Mouse (Mus musculus) mesoderm, embryonic 11.5 days (tissue): ENCODE data around the gene Sspn.

ENCODE experiments used
- DNase-seq: peaks from one replicate; pipeline ENCODE4 v3.0.0-alpha.2; 2012; ENCODE audit warnings: low read depth, low spot score

Sspn gene

DNA sequence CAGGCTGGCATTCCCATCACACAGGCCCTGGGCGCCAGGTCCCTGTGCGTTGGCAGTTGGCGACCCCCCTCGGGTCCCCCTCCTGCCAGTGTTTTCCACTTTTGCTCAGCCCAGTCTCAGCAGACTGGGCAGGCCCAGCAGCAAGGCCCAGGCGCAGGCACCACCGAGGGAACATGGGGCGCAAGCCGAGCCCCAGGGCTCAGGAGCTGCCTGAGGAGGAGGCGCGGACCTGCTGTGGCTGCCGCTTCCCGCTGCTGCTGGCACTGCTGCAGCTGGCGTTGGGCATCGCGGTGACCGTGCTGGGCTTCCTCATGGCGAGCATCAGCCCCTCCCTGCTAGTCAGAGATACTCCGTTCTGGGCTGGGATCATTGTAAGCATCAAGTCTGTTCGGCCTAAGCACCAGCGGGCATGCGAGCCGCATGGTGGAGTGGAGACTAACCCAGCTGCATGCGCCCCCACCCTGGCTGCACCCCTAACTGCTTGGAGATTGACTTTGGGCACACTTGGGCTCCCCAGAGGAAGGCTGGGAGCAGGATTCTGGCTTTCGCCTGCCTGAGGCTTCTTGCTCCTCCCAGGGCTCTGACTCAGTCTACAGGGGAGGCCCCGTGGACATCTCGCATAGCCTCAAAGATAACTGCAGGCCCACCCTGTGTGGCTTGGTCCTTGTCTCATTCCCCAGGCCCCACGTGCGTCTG lies 2.7 kb downstream of the Sspn start:
- DNase-seq, result peak; percentile 43

DNA sequence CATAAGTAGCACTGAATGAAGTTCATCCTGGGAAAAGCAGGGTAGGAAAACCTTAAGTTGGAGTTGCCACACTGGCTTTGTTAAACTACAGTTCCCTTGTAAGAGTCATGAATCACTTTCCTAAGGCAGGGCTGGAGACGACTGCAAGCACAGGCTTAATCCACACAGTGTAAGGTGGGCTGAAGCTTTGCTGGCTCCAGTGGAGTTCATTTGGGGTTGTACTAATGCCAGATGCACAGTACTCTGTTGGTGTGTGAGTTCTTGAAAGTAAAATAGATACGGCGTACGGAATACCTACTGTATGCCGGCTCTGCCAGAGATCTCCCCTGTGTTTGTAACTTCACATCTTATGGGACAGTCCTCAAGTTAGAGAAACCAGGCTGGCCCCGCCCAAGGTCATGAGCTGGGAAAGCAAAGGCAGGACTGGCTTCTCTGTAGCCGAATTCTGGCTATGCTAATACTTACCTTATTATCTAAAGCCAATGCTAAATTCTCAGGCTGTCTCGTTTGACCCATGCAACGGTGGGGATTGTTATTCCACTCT lies 3.3 kb downstream of the Sspn start:
- no peak for DNase-seq

GRCm38 (mm10) chr6:145935912-145936311 lies 4.5 kb downstream of the Sspn start:
- DNase-seq, result no peak

- no peak for DNase-seq
These were observed 5.1 kb downstream of the Sspn start for GRCm38 (mm10) chr6:145936511-145936910.

GRCm38 (mm10) chr6:145940852-145941251 lies 9.4 kb downstream of the Sspn start:
- no peak for DNase-seq

DNA sequence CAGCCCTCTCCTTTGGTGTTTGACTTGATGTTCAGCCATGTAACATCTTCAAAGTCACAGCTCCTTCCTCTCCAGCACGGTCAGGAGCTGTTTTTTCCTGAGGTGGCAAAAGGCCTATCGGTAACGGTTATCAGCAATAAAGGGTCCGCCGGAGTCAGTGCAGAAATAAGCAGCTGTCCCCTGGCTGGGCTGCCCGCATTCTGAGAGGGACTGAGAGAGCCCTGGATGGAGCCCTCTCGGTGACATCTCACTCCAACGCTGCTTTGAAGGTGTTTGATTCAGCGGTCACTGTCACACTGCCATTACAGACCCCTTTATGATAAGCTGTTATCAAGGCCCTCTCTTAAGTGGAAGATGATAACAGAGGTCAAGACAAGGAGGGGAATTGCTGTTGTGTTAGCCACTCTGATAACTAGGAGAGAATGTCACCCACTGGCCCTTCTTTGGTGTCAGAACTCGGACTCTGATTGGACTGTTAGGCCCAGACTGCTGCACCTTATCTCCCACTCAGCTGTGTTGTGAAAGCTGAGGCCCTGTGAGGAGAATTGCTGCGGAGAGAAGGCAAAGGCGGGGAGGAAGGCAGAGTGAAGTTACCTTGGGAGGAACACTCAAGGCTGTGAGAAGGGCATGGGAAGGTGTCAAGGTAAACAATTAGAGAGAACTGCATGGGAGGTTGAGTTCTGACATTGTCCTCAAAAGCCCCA lies 11.0 kb downstream of the Sspn start:
- DNase-seq, result no peak

GRCm38 (mm10) chr6:145943414-145943813 lies 12.0 kb downstream of the Sspn start:
- DNase-seq, result peak; percentile 45

GRCm38 (mm10) chr6:145945700-145946344 lies 14.4 kb downstream of the Sspn start:
- DNase-seq, result no peak

- DNase-seq, result no peak
These were observed 17.6 kb downstream of the Sspn start for GRCm38 (mm10) chr6:145949049-145949448.

GRCm38 (mm10) chr6:145950626-145951025 lies 19.2 kb downstream of the Sspn start:
- no peak for DNase-seq

GRCm38 (mm10) chr6:145952594-145952993 lies 21.2 kb downstream of the Sspn start:
- DNase-seq, result no peak

- no peak for DNase-seq
These were observed 21.9 kb downstream of the Sspn start for GRCm38 (mm10) chr6:145953121-145953896.

- no peak for DNase-seq
These were observed 26.1 kb downstream of the Sspn start for GRCm38 (mm10) chr6:145957427-145957965.

- DNase-seq, result no peak
These were observed 26.6 kb downstream of the Sspn start for GRCm38 (mm10) chr6:145958070-145958469.

DNA sequence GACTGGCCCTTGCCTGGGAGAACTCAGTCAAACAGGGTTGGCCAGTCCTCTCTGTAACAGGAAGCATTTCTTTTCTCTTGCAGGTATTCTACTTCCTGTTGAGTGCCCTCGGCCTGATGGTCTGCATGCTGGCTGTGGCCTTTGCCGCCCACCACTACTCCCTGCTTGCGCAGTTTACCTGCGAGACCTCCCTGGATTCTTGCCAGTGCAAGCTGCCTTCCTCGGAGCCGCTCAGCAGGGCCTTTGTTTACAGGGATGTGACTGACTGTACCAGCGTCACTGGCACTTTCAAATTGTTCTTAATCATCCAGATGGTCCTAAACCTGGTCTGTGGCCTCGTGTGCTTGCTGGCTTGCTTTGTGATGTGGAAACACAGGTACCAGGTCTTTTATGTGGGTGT lies 29.6 kb downstream of the Sspn start:
- DNase-seq, result no peak

DNA sequence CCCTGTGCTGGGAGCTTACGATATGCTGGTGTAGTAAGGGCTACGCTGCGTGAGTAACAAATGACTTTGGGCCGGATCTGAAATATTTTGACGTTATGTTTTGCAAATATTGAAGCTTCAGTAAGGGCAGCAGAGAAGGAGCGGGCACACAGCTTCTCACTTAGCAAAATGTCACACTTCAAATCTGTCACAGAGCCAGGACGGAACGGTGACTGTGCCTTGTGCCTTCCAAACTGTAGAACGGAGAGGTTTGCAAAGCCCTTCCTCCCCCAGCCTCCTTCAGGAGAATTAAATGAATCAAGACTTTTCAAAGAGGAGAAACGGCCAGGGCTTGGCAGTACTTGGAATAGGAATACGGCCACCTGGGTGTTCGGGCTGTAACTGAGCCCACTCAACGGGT lies 32.5 kb downstream of the Sspn start:
- no peak for DNase-seq

GRCm38 (mm10) chr6:145967693-145968092 lies 36.3 kb downstream of the Sspn start:
- DNase-seq, result no peak

- DNase-seq, result no peak
These were observed 36.9 kb downstream of the Sspn start for GRCm38 (mm10) chr6:145968301-145968818.

DNA sequence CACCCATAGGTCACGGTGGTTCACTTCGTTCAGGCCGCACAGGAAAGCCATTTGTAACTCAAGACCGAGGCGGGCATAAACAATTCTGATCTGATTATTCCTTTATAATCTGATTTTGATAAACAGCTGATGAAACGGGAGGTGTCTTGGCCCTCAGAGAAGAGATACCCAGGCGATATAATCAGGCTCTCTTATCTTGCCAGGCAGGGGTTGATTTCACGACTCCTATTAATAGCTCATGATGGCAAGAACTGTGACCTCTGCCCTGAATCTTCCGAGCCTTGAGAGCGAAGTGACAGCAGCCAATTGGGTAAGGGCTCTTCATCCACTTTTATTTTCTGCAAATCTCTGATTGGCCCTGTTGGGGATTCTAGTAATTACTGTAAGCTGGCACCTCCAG lies 37.4 kb downstream of the Sspn start:
- DNase-seq, result no peak

DNA sequence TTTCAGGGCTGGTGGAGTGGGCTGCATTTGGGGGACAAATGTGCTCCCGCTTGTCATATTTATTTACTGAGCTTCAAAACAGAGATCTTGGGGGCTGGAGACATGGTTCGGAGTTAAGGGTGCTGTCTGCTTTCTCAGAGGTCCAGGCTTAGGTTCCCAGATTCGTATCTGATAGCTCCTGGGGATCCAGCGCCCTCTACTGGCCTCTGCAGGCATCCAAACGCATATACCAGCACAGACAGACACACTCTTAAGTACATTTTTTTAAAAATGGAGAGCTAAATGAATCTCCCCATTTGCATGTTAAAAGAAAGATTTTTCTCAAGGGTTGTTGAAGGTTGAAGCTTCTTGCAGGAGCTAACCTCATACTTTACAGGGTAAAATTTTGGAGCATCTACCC lies 38.1 kb downstream of the Sspn start:
- no peak for DNase-seq

DNA sequence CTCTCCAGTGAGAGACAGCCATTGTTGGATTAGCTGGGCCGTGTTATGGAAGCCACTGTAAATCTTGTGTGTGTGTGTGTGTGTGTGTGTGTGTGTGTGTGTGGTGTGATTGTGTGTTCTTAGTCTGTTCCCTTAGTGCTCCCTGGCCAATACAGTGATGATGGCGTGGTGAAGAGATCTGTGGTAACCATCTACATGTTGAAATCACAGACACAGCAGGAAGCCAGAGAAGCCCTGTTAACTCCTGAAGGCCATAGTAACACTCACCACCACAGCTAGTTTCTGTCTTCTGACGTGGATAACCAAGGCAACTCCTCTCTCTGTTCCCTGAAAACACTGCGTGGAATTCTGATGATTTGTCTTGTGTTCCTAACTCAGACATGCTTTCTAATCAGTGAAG lies 40.7 kb downstream of the Sspn start:
- no peak for DNase-seq
